Mouse (Mus musculus) 3T3-L1 (cell line): ENCODE data around the gene Polg.

Experiments used
- DNase-seq: peaks from one replicate; pipeline ENCODE4 v3.0.0-alpha.2; 2015; ENCODE audit warnings: low read depth, low spot score

The Polg gene

GRCm38 (mm10) chr7:79502152-79503102 lies 36.3 kb upstream of the Polg start:
- DNase-seq = peak; percentile 14

- no peak for DNase-seq
Observed at GRCm38 (mm10) chr7:79501581-79502031, 35.4 kb upstream of the Polg start.

GRCm38 (mm10) chr7:79500681-79501306 lies 34.6 kb upstream of the Polg start:
- DNase-seq = no peak

DNA sequence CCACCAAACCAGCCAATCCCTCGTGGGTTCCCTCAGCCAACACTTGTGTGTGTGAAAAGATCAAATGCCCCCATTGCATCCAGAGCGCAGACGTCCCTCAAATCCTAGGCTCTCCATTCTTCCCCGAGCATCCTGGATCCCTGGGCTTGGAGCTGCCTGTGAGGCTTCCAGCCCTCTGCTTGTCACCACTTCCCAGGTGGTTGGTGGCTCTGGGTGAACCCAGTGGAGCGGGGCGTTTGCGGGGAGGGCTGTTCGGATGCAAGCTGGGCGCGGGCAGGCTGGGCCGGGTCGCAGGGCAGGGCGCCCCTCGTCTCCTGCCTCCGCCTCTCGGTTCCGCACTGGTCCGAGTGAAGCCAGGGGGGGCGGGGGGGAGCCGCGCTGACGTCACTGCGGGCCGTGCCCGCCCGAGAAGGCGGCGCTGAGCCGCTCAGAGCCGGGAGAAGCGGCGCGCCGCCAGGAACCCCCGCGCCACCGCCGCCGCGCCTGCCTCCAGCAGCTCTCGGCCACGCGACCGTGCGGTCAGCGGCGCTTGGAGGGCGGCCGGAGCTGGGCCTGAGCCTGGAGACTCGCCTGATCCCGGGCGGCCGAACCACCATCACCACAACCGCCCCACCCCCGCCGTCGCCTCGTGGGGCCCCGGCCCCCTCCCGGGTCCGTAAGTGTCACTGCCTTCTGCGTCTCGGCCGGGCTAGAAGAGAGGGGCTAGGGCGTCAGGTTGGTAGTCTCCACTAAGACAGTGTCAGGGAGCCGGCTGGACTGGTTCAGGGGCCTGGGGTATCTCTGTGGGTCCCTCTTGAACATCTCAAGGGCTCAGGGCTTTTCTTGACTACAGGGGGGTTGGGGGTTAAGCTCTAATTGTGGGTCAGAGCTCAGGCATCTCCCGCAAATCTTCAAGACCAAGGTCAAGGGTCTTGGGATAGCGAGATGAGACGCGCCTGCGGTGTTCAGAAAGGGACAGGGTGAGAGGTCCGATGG lies 33.7 kb upstream of the Polg start:
- DNase-seq = no peak

DNA sequence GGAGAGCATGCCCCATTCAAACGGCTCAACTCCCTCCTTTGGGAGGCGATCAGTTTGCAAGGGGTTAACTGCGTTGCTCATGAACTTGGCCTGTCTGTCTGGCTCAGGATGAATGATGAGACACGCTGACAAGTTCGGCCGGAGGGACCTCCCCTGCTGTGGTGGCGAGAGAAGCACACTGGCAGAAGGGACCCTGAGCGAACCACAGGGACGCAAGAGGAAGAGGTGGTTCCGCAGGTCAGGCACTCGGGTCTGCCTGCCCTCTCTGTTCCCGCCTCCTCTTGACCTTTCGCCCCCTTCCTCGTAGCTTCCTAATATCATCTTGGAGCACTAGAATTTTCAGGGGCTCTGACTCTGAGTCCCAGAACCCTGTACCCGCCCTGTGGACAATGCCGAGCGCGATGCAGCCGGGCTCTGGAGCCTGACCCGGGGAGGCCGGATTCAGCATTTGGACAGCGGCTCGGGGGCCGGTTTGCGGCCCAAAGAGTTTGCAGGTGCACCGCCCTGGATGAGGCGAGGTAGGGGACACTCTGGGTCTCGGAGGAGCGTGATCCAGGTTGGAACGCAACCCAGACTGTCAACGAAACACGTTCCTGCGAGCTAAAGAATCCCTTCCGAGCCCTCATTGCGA lies 32.9 kb upstream of the Polg start:
- no peak for DNase-seq

- DNase-seq = no peak
Observed at GRCm38 (mm10) chr7:79498356-79498755, 32.2 kb upstream of the Polg start.

GRCm38 (mm10) chr7:79497701-79498115 lies 31.5 kb upstream of the Polg start:
- DNase-seq = no peak

- no peak for DNase-seq
Observed at GRCm38 (mm10) chr7:79496816-79497328, 30.7 kb upstream of the Polg start.

DNA sequence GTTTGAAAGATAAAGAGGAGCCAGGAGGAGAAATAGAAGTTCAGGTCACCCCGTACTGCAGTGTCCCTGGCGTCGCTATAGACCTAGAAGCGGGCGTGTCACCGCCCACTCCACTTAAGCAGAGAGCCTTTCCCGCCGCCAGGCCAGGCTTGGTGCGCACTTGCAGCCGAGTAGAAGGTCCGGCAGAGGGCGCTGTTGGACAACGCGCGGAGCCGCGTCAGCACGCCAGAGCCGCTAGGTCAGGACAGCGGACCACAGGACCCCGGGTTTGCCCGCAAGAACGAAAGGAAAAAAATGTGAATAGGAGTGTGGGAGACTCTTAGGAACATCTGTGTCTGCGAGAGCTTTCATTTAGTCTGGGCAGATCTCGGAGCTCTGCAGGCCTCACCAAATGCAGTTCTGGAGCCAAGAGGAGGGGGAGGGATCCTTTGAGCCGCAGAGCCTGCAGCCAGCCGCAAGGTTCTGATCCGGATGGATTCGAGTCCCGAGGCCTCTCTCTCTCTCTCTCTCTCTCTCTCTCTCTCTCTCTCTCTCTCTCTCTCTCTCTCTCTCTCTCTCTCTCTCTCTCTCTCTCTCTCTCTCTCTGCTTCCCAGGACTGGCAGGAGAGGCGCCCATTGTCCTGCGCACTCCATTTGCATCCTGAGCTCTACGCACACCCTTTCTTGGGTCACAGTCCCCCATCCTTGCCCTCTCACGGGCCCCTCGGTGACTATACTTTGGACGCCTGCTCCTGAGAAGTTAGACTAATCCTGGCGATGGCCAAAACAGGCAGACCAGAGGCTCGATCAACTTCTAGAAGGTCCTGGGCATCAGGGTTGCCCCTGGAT lies 30.0 kb upstream of the Polg start:
- DNase-seq = peak; percentile 75

DNA sequence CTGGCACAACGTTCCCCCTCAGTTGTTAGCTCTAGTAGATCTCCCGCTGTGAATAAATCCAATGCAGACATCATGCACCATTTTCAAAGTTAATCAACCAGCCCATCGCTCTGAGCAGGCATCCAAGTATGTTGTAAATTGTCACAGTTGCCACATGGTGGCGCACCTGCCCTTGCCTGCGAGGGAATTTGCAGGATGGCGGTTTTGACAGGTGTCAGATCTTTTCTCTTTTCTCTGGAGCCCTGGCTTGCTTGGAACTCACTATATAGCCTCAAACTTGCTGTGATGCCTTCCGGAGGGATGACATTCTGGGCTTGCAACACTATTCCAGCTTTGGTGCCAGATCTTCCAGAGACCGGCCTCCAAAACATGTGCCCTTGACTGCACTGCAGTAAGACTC lies 27.8 kb upstream of the Polg start:
- peak; percentile 62 for DNase-seq

GRCm38 (mm10) chr7:79486528-79486927 lies 20.4 kb upstream of the Polg start:
- peak; percentile 72 for DNase-seq

GRCm38 (mm10) chr7:79474831-79475399 lies 8.8 kb upstream of the Polg start:
- no peak for DNase-seq

DNA sequence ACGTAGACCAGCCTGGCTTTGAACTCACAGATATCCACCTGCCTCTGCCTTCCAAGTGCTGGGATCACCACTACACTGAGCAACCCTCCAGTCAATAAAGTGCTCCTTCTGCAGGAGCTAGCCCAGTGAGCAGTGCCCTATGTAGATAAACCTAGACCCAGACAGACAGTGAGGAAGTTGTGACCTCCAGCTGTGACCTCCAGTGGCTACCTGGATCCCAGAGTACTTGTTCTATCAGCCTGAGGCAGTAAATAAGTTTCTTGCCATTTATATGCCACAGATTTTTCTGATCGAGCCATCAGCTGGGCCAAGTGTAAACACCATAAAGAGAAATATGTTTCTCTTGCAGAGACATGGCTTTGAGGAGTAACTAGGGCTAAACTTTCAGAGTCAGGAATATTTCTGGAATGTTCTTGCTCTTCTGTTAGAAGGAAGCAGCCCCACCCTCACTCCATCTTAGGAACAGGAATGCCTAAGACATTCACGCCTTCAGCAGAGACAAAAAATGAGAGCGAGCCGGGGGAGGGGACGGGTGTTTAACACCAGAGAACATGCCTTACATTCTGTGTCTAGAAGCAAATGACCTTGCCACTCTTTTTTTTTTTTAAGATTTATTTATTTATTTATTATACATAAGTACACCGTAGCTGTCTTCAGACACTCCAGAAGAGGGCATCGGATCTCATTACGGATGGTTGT lies 7.5 kb upstream of the Polg start:
- no peak for DNase-seq

DNA sequence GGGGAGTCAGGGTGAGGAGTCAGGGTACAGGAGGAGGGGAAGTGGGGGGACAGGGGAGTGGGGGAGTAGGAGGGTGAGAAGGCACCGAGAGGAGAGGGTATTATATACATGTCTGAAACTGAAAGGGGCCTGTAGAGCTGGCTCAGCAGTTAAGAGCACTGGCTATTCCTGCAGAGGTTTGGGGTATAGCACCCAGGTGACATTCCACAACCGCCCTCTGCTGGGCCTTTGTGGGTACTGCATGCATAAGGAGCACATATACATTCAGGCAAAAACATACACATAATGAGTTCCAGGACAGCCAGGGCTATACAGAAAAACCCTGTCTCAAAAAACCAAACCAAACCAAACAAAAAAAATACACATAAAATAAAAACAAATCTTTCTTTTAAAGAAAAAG lies 6.6 kb upstream of the Polg start:
- peak; percentile 20 for DNase-seq

DNA sequence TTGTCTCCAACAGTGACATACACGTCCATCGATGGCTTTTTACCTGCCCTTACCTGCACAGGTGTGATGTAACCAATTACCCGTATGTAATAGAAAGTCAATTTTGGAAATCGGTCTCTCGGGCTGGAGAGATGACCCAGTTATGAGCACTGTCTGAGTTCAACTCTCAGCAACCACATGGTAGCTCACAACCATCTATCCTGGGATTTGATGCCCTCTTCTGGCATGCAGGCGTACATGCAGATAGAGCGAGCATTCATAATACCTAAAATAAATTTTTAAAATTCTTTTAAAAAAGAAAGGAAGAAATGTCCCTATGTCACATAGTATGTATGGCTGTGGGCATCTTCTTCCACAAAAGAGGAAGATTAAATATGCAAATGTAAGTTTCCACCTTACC lies 5.3 kb upstream of the Polg start:
- DNase-seq = peak; percentile 40

DNA sequence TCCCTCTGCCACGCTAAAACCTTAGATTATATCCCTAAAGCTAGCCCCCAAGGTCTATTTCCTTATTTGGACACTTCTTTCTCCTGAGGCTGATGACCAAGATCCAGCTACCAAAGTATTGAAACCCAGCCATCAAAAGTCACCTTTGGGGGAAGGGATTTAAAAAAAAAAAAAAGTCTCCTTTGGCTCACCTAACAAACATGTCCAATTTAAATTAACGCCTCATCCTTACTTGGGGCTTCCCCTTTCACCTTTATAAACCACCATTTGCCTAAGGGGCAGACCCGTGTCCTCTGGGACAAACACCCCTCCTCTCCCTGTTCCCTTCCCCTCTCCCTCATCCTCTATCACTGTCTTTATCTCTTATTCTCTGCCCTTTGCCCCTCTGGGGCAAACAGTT lies 4.6 kb upstream of the Polg start:
- DNase-seq = no peak

GRCm38 (mm10) chr7:79469766-79470165 lies 3.6 kb upstream of the Polg start:
- DNase-seq = no peak

DNA sequence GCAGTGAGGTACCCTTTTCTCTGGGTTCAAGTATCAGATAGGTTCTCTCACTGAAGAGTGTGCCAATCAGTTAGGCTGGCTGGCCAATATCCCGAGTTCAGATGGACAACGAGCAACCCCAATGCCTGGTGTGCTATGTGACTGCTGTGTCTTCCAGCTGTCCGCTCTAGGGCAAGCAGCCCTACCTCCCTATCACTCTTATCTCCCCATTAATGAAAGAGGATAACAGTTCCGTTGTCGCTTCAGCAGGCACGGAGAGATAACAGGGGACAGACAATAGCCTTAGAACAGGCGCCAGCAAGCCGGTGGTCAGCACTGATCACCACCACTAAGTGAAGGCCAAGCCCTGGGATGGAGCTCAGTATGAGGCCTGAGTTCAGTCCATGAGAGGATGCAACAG lies 2.8 kb upstream of the Polg start:
- no peak for DNase-seq

- DNase-seq = no peak
Observed at GRCm38 (mm10) chr7:79467951-79468350, 1.8 kb upstream of the Polg start.
